Mouse (Mus musculus) ES-E14 (cell line): Measurements from ENCODE around the gene Itpr2. TPM values are rescaled to one million over a fixed set of nuclear protein-coding genes. Genes with fewer than 3 reads are reported as not detected.

ENCODE experiments used
- DNase-seq: peaks from one replicate; pipeline ENCODE4 v3.0.0-alpha.2; 2013; ENCODE audit warnings: low read depth, low spot score
- H3K27ac ChIP-seq: 2 replicates; pipeline ENCODE4 v1.5.1; 2012; ENCODE audit warnings: low read depth, mild to moderate bottlenecking, low read length, moderate library complexity, mixed read lengths; ENCODE audit not compliant: poor library complexity, insufficient read depth, severe bottlenecking
- H3K36me3 ChIP-seq: 2 replicates; pipeline ENCODE4 v1.6.1; 2012; ENCODE audit warnings: mild to moderate bottlenecking, low read length, moderate library complexity, mixed read lengths; ENCODE audit not compliant: control insufficient read depth, poor library complexity, insufficient read depth, severe bottlenecking
- H3K4me1 ChIP-seq, 2 experiments: fragments of 150-350 bp in 1 of 2; sonication (generic) in 1 of 2; 2 replicates each; pipeline ENCODE4 v1.6.1; 2012; ENCODE audit warnings: low read length in 2 of 2, mild to moderate bottlenecking in 1 of 2, mixed read lengths in 1 of 2; ENCODE audit not compliant: control insufficient read depth in 2 of 2, insufficient read depth in 2 of 2, poor library complexity in 1 of 2
- H3K4me3 ChIP-seq, 2 experiments: fragments of 150-350 bp in 1 of 2; sonication (generic) in 1 of 2; 2 replicates each; pipeline ENCODE4 v1.5.1; 2012; ENCODE audit warnings: low read length in 2 of 2, low read depth in 1 of 2, mild to moderate bottlenecking in 1 of 2, mixed read lengths in 1 of 2; ENCODE audit not compliant: insufficient read depth in 1 of 2, poor library complexity in 1 of 2, severe bottlenecking in 1 of 2
- H3K9ac ChIP-seq: 2 replicates; pipeline ENCODE4 v1.6.1; 2012; ENCODE audit warnings: low read depth, mild to moderate bottlenecking, low read length, mixed read lengths; ENCODE audit not compliant: poor library complexity, insufficient read depth, severe bottlenecking
- H3K9me3 ChIP-seq: fragments of 150-350 bp; sonication (generic); 2 replicates; pipeline ENCODE4 v1.6.1; 2012; ENCODE audit warnings: low read depth, mild to moderate bottlenecking, low read length; ENCODE audit not compliant: control insufficient read depth, insufficient read depth
- CHD2 ChIP-seq: IDR thresholded peaks from 2 replicates; pipeline ENCODE4 v1.6.1; 2014; ENCODE audit warnings: mild to moderate bottlenecking, low read depth, low read length, inconsistent platforms
- HCFC1 ChIP-seq: IDR thresholded peaks from 2 replicates; pipeline ENCODE4 v1.6.1; 2012; ENCODE audit warnings: low read length, inconsistent platforms, borderline replicate concordance; ENCODE audit not compliant: insufficient read depth
- MAFK ChIP-seq: IDR thresholded peaks from 2 replicates; pipeline ENCODE4 v1.6.1; 2014; ENCODE audit warnings: mild to moderate bottlenecking, low read depth, low read length, inconsistent platforms; ENCODE audit not compliant: insufficient read depth
- ZC3H11A ChIP-seq: IDR thresholded peaks from 2 replicates; pipeline ENCODE4 v1.6.1; 2012; ENCODE audit warnings: low read depth, mild to moderate bottlenecking, inconsistent platforms, low read length, borderline replicate concordance
- ZNF384 ChIP-seq: IDR thresholded peaks from 2 replicates; pipeline ENCODE4 v1.6.1; 2012; ENCODE audit warnings: low read depth, low read length, inconsistent platforms
- in situ Hi-C, 2 experiments: fragments of 600-800 bp; cut with MboI; formaldehyde crosslinking; loops; one replicate each; pipeline ENCODE4 v1.15.1; 2025; ENCODE audit warnings: low sequenced_read_pairs in 2 of 2, inconsistent platforms in 1 of 2; ENCODE audit not compliant: unreplicated experiment in 2 of 2
- total RNA-seq: library from RNA; depleted of rRNA; stranded (reverse); fragments of 300-350 nt; gene quantifications from 2 replicates; pipeline ENCODE4 v1.2.3, GENCODE M21; 2012

Gene Itpr2
- total RNA-seq, 1 experiment, result 1.5 TPM

- TF ChIP-seq ZNF384, result no peak
- no peak for TF ChIP-seq ZC3H11A
- TF ChIP-seq HCFC1, result no peak
- no peak for TF ChIP-seq MAFK
- TF ChIP-seq CHD2, result no peak
Observed at GRCm38 (mm10) chr6:146478888-146479683, 22.9 kb downstream of the Itpr2 start.

DNA sequence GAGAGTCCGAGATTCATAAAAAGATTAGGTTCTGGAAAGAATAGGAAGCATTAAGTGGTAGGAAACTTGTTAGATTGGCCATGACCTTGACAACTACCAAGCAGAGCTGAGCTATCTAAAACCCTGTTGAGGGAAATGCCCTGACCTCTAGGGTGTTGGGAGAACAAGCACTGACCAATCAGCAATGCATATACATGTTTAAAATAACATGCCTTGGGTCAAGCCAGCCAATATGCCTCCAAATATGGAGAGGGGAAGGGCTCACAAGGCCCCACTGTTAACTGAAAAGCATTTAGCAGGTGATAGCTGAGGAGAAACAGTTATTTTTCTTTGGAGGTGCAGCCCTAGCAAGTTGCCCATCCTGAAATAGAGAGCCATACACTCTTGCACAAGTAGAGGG, 25.2 kb downstream of the Itpr2 start:
- H3K27ac ChIP-seq, result no peak overlapping the region
- H3K36me3 ChIP-seq, result no peaks in the 10 kb centered on the region
- no peaks in the 10 kb centered on the region for H3K9me3 ChIP-seq
- no peak for DNase-seq
- in situ Hi-C loops, result no loop called here
- H3K9ac ChIP-seq, result no peak overlapping the region
- H3K4me1 ChIP-seq, result no peaks in the 10 kb centered on the region
- H3K4me3 ChIP-seq, result no peak overlapping the region
- TF ChIP-seq MAFK (no peak), CHD2 (no peak), ZC3H11A (no peak), HCFC1 (no peak), ZNF384 (no peak)

More at GRCm38 (mm10) chr6:146478888-146479683, 22.9 kb downstream of the Itpr2 start:
- Histone ChIP-seq H3K4me1 (no peaks in the 10 kb centered on the region), H3K4me3 (no peak overlapping the region), H3K9me3 (no peaks in the 10 kb centered on the region), H3K36me3 (no peaks in the 10 kb centered on the region), H3K27ac (no peak overlapping the region), H3K9ac (no peak overlapping the region)
- no peak for DNase-seq
- in situ Hi-C loops, result no loop called here

GRCm38 (mm10) chr6:146474166-146474565, 27.9 kb downstream of the Itpr2 start:
- in situ Hi-C loops, result no loop called here
- TF ChIP-seq ZC3H11A (no peak), MAFK (no peak), HCFC1 (no peak)

GRCm38 (mm10) chr6:146473216-146473955, 28.6 kb downstream of the Itpr2 start:
- H3K4me1 ChIP-seq, result no peaks in the 10 kb centered on the region
- H3K9ac ChIP-seq, result peak overlapping the region; percentile 9; the same call in 1 of the 2 replicates
- in situ Hi-C loops, result no loop called here
- no peaks in the 10 kb centered on the region for H3K9me3 ChIP-seq
- H3K36me3 ChIP-seq, result no peaks in the 10 kb centered on the region
- H3K4me3 ChIP-seq, result no peak overlapping the region
- TF ChIP-seq HCFC1 (no peak), ZC3H11A (no peak), MAFK (no peak), ZNF384 (no peak), CHD2 (no peak)
- H3K27ac ChIP-seq, result no peak overlapping the region
- DNase-seq, result no peak

More at GRCm38 (mm10) chr6:146474166-146474565, 27.9 kb downstream of the Itpr2 start:
- Histone ChIP-seq H3K4me3 (no peak overlapping the region), H3K9ac (no peak overlapping the region), H3K36me3 (no peaks in the 10 kb centered on the region), H3K4me1 (no peaks in the 10 kb centered on the region), H3K27ac (no peak overlapping the region), H3K9me3 (no peaks in the 10 kb centered on the region)
- DNase-seq, result no peak
